Mouse (Mus musculus) midbrain, embryonic 10.5 days (tissue): ENCODE data around the gene Gm11037. TPM values are rescaled to one million over a fixed set of nuclear protein-coding genes. Genes with fewer than 3 reads are reported as not detected.

Experiments used
- DNase-seq: peaks from one replicate; pipeline ENCODE4 v3.0.0-alpha.2; 2017; ENCODE audit warnings: low spot score
- H3K27ac ChIP-seq: fragments of 300-500 bp; sonication (generic); replicated peaks from 2 replicates; pipeline ENCODE4 v1.5.1; 2016; ENCODE audit warnings: mild to moderate bottlenecking
- H3K27me3 ChIP-seq: fragments of 300-500 bp; sonication (generic); 2 replicates; pipeline ENCODE4 v1.6.1; 2016; ENCODE audit warnings: low read depth, mild to moderate bottlenecking; ENCODE audit not compliant: poor library complexity, severe bottlenecking
- H3K36me3 ChIP-seq: fragments of 300-500 bp; sonication (generic); 2 replicates; pipeline ENCODE4 v1.6.1; 2016; ENCODE audit warnings: mild to moderate bottlenecking, moderate library complexity
- H3K4me1 ChIP-seq: fragments of 300-500 bp; sonication (generic); 2 replicates; pipeline ENCODE4 v1.6.1; 2016
- H3K4me3 ChIP-seq: fragments of 300-500 bp; sonication (generic); 2 replicates; pipeline ENCODE4 v1.5.1; 2016; ENCODE audit warnings: mild to moderate bottlenecking, moderate library complexity
- H3K9me3 ChIP-seq: fragments of 300-500 bp; sonication (generic); replicated peaks from 2 replicates; pipeline ENCODE4 v1.6.1; 2016; ENCODE audit warnings: mild to moderate bottlenecking
- WGBS: fragments of 180-500 bp; shearing (Covaris S2); methylation state at CpG from one replicate; pipeline ENCODE4 v1.1.7; 2016; 5-methylcytosine and 5-hydroxymethylcytosine counted together
- polyA plus RNA-seq: library from polyadenylated mRNA; unstranded; fragments of >200 nt; fragmentation: Nextera tagmentation; extraction: Ambion mirVana; gene quantifications from 2 replicates; pipeline ENCODE4 v1.2.1, GENCODE M21; 2016

The Gm11037 gene
- polyA plus RNA-seq, 1 experiment from 2014 or later, result not detected

- no peak for DNase-seq
- no peak overlapping the region for H3K4me3 ChIP-seq
- peaks cover 83% of the 10 kb centered on the region for H3K36me3 ChIP-seq
- H3K4me1 ChIP-seq, result peaks cover 9% of the 10 kb centered on the region
- H3K27ac ChIP-seq, result no peak overlapping the region
- no peaks in the 10 kb centered on the region for H3K27me3 ChIP-seq
- no peaks in the 10 kb centered on the region for H3K9me3 ChIP-seq
- WGBS, result 95% methylated on average over 2 of the region's 2 CpGs
Observed at GRCm38 (mm10) chr2:131145536-131145935, 12.2 kb downstream of the Gm11037 start.

DNA sequence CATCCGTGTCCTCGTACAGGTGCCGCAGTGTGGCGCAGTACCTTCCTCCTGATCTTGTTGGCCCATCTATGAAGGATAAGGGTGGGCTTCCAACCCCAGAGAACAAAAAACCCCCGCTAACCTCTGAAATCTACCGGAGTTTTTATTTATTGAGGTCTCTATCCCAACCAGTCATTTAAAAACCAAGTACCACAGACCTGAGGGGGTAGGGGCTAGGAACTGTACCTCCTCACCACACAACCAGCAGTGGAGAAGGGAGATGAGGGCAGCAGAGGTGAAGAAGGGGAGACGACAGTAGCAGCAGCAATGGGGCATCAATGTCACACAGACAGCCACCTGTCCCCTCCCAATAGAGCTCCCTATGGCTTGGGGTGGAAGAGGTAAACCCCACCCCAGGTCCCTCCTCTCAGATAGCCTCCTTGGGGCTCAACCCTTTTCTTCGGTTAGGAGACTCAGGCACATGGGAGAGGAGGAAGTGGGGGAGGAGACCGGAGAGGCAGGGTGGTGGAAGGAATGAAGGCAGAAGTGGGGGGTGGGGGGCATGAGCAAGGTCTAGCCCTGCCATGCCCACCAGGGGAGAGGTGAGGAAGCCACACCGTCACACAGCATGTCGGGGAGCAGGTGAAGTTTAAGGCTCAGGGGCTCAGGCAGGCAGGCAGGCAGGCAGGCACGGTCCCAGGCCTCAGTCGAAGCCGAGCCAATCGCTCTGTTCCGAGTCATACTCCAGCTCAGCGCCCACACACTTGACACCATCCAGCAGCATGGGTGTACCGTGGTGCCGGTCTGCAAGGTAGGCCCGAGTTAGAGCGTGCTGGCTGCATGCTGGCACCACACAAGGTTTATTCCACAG, 13.1 kb downstream of the Gm11037 start:
- Histone ChIP-seq H3K9me3 (no peaks in the 10 kb centered on the region), H3K27me3 (no peaks in the 10 kb centered on the region), H3K4me1 (peaks cover 9% of the 10 kb centered on the region), H3K27ac (no peak overlapping the region), H3K36me3 (peaks cover 91% of the 10 kb centered on the region), H3K4me3 (no peak overlapping the region)
- no peak for DNase-seq
- 92% methylated on average over 21 of the region's 21 CpGs for WGBS

DNA sequence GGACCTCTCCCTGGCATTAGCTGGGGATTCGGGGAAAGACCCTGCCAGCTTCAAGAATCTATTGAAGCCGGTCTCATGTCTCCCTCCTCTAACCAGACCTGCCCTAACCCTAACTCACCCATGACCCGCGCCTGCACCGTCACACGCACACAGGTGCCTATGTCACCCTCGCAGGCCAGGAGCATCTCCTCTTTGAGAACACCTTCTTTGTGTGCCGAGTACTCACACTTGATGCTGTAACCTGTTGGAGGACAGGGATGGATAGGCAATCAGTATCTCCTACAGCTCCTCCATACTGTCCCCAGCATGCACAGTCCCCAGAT, 13.7 kb downstream of the Gm11037 start:
- H3K4me1 ChIP-seq, result peaks cover 9% of the 10 kb centered on the region
- H3K27ac ChIP-seq, result no peak overlapping the region
- H3K9me3 ChIP-seq, result no peaks in the 10 kb centered on the region
- H3K4me3 ChIP-seq, result no peak overlapping the region
- peaks cover 97% of the 10 kb centered on the region for H3K36me3 ChIP-seq
- H3K27me3 ChIP-seq, result no peaks in the 10 kb centered on the region
- no peak for DNase-seq
- 96% methylated on average over 8 of the region's 8 CpGs for WGBS

DNA sequence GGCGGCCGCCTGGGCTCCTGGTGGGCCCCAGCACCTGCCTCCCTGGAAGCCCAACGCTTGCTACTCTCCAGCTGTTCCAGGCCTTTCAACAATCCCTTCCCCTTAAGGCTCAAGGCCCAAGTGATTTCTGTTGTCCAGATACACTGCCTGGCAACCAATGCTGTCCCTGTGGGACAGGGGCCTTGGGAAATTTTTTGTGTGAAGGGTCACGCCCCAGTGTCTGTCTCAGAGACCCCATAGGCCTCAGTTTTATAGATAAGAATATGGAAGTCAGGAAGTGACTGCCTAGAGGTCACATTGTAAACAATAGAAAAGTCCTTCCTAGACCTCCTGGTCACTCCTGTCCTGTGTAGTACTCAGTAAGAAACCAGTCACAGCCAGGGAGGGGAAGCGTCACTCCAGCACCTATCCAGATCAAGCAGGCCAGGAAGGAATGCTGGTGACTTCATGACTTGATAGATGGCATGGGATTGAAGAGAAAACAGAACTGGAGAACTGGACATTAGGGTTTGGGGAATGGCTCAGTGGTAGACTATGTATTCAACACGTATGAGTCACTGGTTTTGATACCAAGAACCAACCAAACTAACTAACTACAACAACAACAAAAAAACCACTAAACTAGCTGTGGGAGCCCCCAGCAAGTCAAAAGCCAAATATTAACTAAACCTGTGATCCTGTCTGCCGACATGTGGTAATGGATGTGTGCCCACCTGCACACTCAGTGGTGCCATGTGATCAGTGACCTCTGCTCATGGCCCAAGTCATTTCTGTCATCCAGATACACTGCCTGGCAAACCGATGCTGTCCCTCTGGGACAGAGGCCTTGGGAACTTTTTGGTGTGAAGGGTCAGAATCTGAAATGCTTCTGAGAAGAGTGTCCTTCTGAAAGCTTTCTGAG, 15.3 kb downstream of the Gm11037 start:
- no peaks in the 10 kb centered on the region for H3K9me3 ChIP-seq
- no peak overlapping the region for H3K4me3 ChIP-seq
- 92% methylated on average over 8 of the region's 8 CpGs for WGBS
- DNase-seq, result no peak
- H3K36me3 ChIP-seq, result peaks cover 99% of the 10 kb centered on the region
- H3K27ac ChIP-seq, result no peak overlapping the region
- H3K4me1 ChIP-seq, result no peaks in the 10 kb centered on the region
- no peaks in the 10 kb centered on the region for H3K27me3 ChIP-seq

- 92% methylated on average over 3 of the region's 3 CpGs for WGBS
- Histone ChIP-seq H3K27ac (no peak overlapping the region), H3K4me3 (no peak overlapping the region), H3K9me3 (no peaks in the 10 kb centered on the region), H3K27me3 (no peaks in the 10 kb centered on the region), H3K4me1 (no peaks in the 10 kb centered on the region), H3K36me3 (peaks cover 96% of the 10 kb centered on the region)
- DNase-seq, result no peak
Observed at GRCm38 (mm10) chr2:131149254-131149578, 15.9 kb downstream of the Gm11037 start.

DNA sequence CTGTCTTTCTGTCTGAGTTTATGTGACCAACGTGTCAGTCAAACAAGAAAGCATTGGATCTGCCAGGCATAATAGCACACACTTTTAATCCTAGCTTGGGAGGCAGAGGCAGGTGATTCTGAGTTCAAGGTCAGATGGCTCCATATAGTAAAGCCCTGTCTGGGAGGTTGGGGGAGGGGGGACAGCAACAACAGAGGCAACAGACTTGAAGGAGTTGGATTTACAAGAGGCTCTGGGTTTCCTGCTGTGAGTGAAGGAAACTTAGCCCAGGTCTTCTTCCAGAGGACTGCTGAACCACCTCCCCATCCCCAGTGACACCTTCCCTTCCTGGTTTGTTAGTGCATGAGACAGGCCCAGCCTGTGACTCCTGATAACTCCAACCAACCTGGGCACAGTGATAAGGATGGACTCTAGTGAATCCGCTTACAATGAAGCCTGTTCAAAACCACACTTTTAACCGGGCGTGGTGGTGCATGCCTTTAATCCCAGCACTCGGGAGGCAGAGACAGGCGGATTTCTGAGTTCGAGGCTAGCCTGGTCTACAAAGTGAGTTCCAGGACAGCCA, 19.0 kb downstream of the Gm11037 start:
- H3K27me3 ChIP-seq, result no peaks in the 10 kb centered on the region
- WGBS, result 88% methylated on average over 7 of the region's 7 CpGs
- H3K4me1 ChIP-seq, result peaks cover 18% of the 10 kb centered on the region
- H3K36me3 ChIP-seq, result peaks cover 89% of the 10 kb centered on the region
- no peak overlapping the region for H3K4me3 ChIP-seq
- H3K9me3 ChIP-seq, result no peaks in the 10 kb centered on the region
- H3K27ac ChIP-seq, result no peak overlapping the region
- DNase-seq, result no peak

DNA sequence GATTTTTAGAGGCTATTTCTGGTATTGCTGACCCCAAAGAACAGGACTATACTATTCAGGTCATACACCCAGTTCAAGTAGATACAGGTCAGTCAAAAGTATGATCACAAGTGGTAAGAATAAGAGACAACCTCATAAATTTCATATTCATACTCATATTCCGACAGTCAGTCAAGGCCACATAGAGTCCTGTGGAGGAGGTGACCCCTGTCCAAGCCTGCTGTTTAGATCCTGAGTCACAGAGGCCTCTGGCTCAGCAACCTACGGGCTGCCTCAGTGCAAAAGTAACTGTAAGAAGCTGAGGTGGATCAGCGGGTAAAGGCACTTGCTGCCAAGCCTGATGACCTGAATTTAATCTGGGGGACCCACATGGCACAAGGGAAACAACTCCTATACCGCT, 20.7 kb downstream of the Gm11037 start:
- no peak overlapping the region for H3K4me3 ChIP-seq
- no peak for DNase-seq
- H3K36me3 ChIP-seq, result peaks cover 71% of the 10 kb centered on the region
- H3K9me3 ChIP-seq, result no peaks in the 10 kb centered on the region
- H3K27ac ChIP-seq, result no peak overlapping the region
- peaks cover 35% of the 10 kb centered on the region for H3K4me1 ChIP-seq
- H3K27me3 ChIP-seq, result no peaks in the 10 kb centered on the region
- 92% methylated on average over 4 of the region's 4 CpGs for WGBS

- no peaks in the 10 kb centered on the region for H3K27me3 ChIP-seq
- H3K36me3 ChIP-seq, result peaks cover 42% of the 10 kb centered on the region
- DNase-seq, result no peak
- no peaks in the 10 kb centered on the region for H3K9me3 ChIP-seq
- H3K4me3 ChIP-seq, result no peak overlapping the region
- 92% methylated on average over 7 of the region's 7 CpGs for WGBS
- H3K27ac ChIP-seq, result no peak overlapping the region; the same call in 1 of the 2 replicates
- H3K4me1 ChIP-seq, result peaks cover 48% of the 10 kb centered on the region
Observed at GRCm38 (mm10) chr2:131156987-131157386, 23.7 kb downstream of the Gm11037 start.

DNA sequence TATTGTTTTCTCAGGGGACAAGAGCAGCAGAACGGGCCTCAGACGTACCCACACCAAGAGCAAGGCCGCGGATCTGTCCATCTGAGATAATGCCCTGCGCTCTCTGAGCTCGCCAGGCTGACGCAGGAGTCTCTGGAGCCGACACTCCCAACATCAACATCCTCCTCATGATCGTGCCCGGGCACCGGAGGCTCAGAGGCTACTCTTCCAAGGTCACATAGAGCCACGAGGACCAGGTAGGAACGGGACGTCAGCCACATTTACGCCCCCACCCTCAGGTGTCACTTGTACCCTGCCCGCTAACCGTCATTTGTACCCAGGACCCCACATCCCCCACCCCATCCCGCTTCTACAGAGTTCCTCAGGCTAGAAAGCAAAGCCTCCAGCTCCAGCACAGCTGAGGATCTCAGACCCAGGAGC, 26.2 kb downstream of the Gm11037 start:
- no peaks in the 10 kb centered on the region for H3K9me3 ChIP-seq
- WGBS, result under 1% methylated on average over 18 of the region's 18 CpGs
- peaks cover 20% of the 10 kb centered on the region; the same call in 1 of the 2 replicates for H3K36me3 ChIP-seq
- no peak for DNase-seq
- H3K27ac ChIP-seq, result peak overlapping the region; percentile 95
- H3K4me3 ChIP-seq, result peak overlapping the region; percentile 80
- H3K4me1 ChIP-seq, result peaks cover 48% of the 10 kb centered on the region
- H3K27me3 ChIP-seq, result no peaks in the 10 kb centered on the region

DNA sequence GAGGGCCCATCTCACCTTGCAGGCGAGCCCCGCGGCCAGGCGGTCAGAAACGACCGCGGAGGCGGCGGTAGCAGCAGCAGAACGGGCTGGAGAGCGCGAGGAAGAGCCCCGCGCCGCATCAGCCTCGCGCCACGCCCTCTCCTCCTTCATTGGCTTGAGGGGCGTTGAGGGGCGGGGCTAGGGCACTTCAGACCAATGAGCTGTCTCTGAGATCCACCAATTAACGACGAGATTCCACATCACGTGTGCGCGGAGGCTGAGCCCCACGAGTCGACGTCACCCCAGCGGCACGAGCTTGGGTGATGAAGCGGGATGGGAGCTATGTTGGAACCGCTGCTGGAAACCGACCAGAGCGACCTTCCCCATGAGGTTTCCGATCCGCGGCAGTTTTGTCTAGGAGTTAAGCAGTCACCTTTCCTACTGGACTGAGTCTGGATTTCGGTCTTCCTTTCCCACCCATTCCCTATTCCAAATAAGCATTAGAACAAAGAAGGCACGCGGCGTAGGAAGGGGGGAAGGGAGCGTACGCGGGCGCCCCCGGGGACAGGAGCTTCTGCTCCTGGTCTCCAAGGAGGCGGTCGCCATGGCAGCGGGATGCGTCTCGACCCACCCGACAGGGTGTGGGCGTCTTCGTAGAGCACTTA, 26.8 kb downstream of the Gm11037 start, which contains the start of gene 1700037H04Rik:
TSS of gene 1700037H04Rik (minus strand) at position 144 of the 644 bp plus-strand sequence.
- Histone ChIP-seq H3K27ac (peak within 1 kb of the TSS; percentile 95), H3K27me3 (no peaks in the 10 kb centered on the region), H3K9me3 (no peaks in the 10 kb centered on the region; the same call in 1 of the 2 replicates), H3K36me3 (peaks cover 14% of the 10 kb centered on the region; the same call in 1 of the 2 replicates), H3K4me3 (peak within 1 kb of the TSS; percentile 80), H3K4me1 (peaks cover 44% of the 10 kb centered on the region)
- peak; percentile 96 for DNase-seq
- under 1% methylated on average over 54 of the region's 54 CpGs for WGBS

DNA sequence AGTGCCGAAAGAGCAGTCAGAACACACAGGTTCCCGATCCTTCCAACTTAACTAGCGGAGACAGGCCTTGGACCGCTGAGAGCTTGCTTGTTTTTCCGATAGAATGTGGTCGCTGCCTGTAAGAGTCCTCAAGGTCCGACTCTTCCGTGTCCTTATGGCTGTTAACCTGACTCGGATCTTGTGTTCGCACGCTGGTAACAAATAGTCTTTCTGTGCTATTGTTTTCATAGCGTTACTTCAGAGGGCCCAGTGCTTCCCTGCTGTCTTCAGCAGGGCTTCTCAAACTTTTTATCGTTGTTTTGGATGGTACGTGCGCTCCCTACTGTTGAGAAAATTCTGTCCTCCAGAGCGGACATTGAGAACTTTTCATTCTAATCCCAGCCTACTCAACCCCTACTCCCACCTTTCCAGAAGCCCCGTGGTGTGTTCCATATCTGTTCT, 27.4 kb downstream of the Gm11037 start:
- no peaks in the 10 kb centered on the region for H3K27me3 ChIP-seq
- peak overlapping the region; percentile 80 for H3K4me3 ChIP-seq
- H3K9me3 ChIP-seq, result no peaks in the 10 kb centered on the region; the same call in 1 of the 2 replicates
- no peak for DNase-seq
- WGBS, result under 1% methylated on average over 17 of the region's 17 CpGs
- peaks cover 8% of the 10 kb centered on the region; the same call in 1 of the 2 replicates for H3K36me3 ChIP-seq
- peaks cover 44% of the 10 kb centered on the region for H3K4me1 ChIP-seq
- H3K27ac ChIP-seq, result peak overlapping the region; percentile 95

DNA sequence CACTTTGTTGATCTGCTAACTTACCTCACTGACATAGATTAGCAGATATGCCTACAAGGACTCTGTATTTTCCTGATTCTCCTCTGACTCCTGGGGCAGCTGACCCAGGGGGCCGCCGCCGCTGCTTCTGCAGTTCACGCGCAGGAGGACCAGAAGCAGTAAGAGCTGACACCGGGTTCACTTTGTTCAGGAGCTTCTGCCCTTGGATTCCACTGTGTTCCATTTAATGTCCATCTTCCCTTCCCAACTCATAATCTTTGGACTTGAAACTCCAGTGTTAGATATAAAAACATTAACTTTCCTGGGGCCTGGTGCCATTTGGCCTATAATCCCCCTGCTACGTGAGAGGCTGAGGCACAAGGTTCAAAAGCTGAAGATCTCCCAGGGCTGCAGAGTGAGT, 30.6 kb downstream of the Gm11037 start:
- WGBS, result 76% methylated on average over 7 of the region's 7 CpGs
- no peaks in the 10 kb centered on the region for H3K27me3 ChIP-seq
- no peak overlapping the region for H3K4me3 ChIP-seq
- peaks cover 18% of the 10 kb centered on the region for H3K4me1 ChIP-seq
- no peaks in the 10 kb centered on the region for H3K36me3 ChIP-seq
- no peak for DNase-seq
- H3K27ac ChIP-seq, result no peak overlapping the region
- no peaks in the 10 kb centered on the region; the same call in 1 of the 2 replicates for H3K9me3 ChIP-seq
